Mouse (Mus musculus) heart, embryonic 12.5 days (tissue): Measurements from ENCODE around the gene Sympk. TPM values are rescaled to one million over a fixed set of nuclear protein-coding genes. Genes with fewer than 3 reads are reported as not detected.

Experiments used
- ATAC-seq: fragments of 200-750 bp; cut with Nextera tagmentation; 2 replicates; pipeline ENCODE4 v1.8.0; 2017; ENCODE audit warnings: moderate TSS enrichment, moderate library complexity; ENCODE audit not compliant: insufficient number of reproducible peaks, low FRiP score
- H3K27ac ChIP-seq: fragments of 300-500 bp; sonication (generic); 2 replicates; pipeline ENCODE4 v1.5.1; 2016; ENCODE audit warnings: mild to moderate bottlenecking, moderate library complexity; ENCODE audit not compliant: poor library complexity, severe bottlenecking
- H3K27me3 ChIP-seq: fragments of 300-500 bp; sonication (generic); replicated peaks from 2 replicates; pipeline ENCODE4 v1.6.1; 2016; ENCODE audit warnings: mild to moderate bottlenecking, moderate library complexity
- H3K36me3 ChIP-seq: fragments of 300-500 bp; sonication (generic); 2 replicates; pipeline ENCODE4 v1.6.1; 2016; ENCODE audit warnings: mild to moderate bottlenecking, moderate library complexity
- H3K4me1 ChIP-seq: fragments of 300-500 bp; sonication (generic); replicated peaks from 2 replicates; pipeline ENCODE4 v1.6.1; 2016; ENCODE audit warnings: mild to moderate bottlenecking
- H3K4me2 ChIP-seq: fragments of 300-500 bp; sonication (generic); 2 replicates; pipeline ENCODE4 v1.6.1; 2016; ENCODE audit warnings: mild to moderate bottlenecking, moderate library complexity
- H3K4me3 ChIP-seq: fragments of 300-500 bp; sonication (generic); 2 replicates; pipeline ENCODE4 v1.5.1; 2016; ENCODE audit warnings: mild to moderate bottlenecking
- H3K9ac ChIP-seq: fragments of 300-500 bp; sonication (generic); 2 replicates; pipeline ENCODE4 v1.6.1; 2016; ENCODE audit warnings: mild to moderate bottlenecking, moderate library complexity
- H3K9me3 ChIP-seq: fragments of 300-500 bp; sonication (generic); replicated peaks from 2 replicates; pipeline ENCODE4 v1.6.1; 2016; ENCODE audit warnings: mild to moderate bottlenecking, moderate library complexity
- WGBS: fragments of 180-500 bp; shearing (Covaris S2); methylation state at CpG from one replicate; pipeline ENCODE4 v1.1.7; 2016; 5-methylcytosine and 5-hydroxymethylcytosine counted together
- polyA plus RNA-seq: library from polyadenylated mRNA; unstranded; fragments of >200 nt; fragmentation: Nextera tagmentation; extraction: Ambion mirVana; gene quantifications from 2 replicates; pipeline ENCODE4 v1.2.1, GENCODE M21; 2016

Sympk gene
- polyA plus RNA-seq, 1 experiment from 2014 or later = 33.2 TPM

- Histone ChIP-seq H3K27me3 (no peaks in the 10 kb centered on the region; the same call in 1 of the 2 replicates), H3K4me2 (peak overlapping the region; percentile 88), H3K9me3 (no peaks in the 10 kb centered on the region), H3K27ac (peak overlapping the region; percentile 99), H3K9ac (peak overlapping the region; percentile 97), H3K4me3 (peak overlapping the region; percentile 79), H3K4me1 (peaks cover 47% of the 10 kb centered on the region), H3K36me3 (peaks cover 46% of the 10 kb centered on the region)
- peak; percentile 83 for ATAC-seq
- under 1% methylated on average over 44 of the region's 45 CpGs for WGBS
Observed at GRCm38 (mm10) chr7:19093537-19094385, 69.6 kb downstream of the Sympk start.

DNA sequence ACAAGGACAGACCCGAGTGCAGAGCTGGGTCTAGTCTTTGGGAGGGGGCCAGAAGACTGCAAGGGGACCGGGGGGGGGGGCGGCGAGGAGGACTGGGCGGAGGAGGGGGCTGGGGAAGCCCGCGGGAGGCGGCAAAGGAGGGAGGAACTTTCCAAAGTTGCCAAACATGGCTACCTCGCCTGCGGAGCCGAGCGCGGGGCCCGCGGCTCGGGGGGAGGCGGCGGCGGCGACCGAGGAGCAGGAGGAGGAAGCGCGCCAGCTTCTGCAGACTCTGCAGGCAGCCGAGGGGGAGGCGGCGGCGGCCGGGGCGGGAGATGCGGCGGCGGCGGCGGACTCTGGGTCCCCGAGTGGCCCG is 70.3 kb downstream of the Sympk start, which contains the start of gene Six5:
Gene Six5 (plus strand): TSS at position 124 of the 355 bp plus-strand sequence.
- Histone ChIP-seq H3K9me3 (no peaks in the 10 kb centered on the region), H3K4me2 (peak within 1 kb of the TSS; percentile 88), H3K27me3 (no peaks in the 10 kb centered on the region; the same call in 1 of the 2 replicates), H3K36me3 (peaks cover 42% of the 10 kb centered on the region), H3K9ac (peak within 1 kb of the TSS; percentile 97), H3K27ac (peak within 1 kb of the TSS; percentile 99), H3K4me3 (peak within 1 kb of the TSS; percentile 79), H3K4me1 (peaks cover 47% of the 10 kb centered on the region)
- 0% methylated on average over 33 of the region's 36 CpGs for WGBS
- ATAC-seq = no peak; the same call in 1 of the 2 replicates

DNA sequence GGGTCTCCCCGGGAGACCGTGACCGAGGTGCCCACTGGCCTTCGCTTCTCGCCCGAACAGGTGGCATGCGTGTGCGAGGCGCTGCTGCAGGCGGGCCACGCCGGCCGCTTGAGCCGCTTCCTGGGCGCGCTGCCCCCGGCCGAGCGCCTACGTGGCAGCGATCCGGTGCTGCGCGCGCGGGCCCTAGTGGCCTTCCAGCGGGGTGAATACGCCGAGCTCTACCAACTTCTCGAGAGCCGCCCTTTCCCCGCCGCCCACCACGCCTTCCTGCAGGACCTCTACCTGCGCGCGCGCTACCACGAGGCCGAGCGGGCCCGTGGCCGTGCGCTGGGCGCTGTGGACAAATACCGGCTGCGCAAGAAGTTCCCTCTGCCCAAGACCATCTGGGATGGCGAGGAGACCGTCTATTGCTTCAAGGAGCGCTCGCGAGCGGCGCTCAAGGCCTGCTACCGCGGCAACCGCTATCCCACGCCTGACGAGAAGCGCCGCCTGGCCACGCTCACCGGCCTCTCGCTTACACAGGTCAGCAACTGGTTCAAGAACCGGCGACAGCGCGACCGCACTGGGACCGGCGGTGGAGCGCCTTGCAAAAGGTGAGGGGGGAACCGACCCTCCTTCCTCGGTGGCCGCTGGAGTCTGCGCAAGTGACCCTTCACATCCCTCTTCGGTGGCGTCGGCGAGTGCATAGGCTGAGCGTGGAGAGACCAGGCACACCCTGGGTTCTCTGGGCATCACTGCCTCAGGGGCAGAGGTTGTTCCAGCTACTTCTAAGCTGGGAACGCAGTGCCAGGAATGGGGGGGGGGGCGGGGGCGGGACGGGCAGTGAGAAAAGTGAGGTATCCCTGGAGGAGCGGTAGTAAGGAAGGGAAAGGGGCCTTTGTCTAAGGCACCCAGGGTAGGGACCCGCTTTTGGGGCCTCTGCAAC is 70.9 kb downstream of the Sympk start:
- ATAC-seq = no peak
- Histone ChIP-seq H3K27me3 (no peaks in the 10 kb centered on the region; the same call in 1 of the 2 replicates), H3K36me3 (peaks cover 36% of the 10 kb centered on the region), H3K9me3 (no peaks in the 10 kb centered on the region), H3K4me1 (peaks cover 47% of the 10 kb centered on the region), H3K9ac (peak overlapping the region; percentile 97), H3K27ac (peak overlapping the region; percentile 99), H3K4me2 (peak overlapping the region; percentile 88), H3K4me3 (peak overlapping the region; percentile 79)
- under 1% methylated on average over 80 of the region's 87 CpGs for WGBS

GRCm38 (mm10) chr7:19095751-19096110 is 71.6 kb downstream of the Sympk start:
- ATAC-seq = peak; percentile 15; the same call in 1 of the 2 replicates
- WGBS = under 1% methylated on average over 19 of the region's 19 CpGs
- Histone ChIP-seq H3K9me3 (no peaks in the 10 kb centered on the region), H3K4me1 (peaks cover 47% of the 10 kb centered on the region), H3K27me3 (no peaks in the 10 kb centered on the region; the same call in 1 of the 2 replicates), H3K9ac (peak overlapping the region; percentile 97), H3K4me2 (peak overlapping the region; percentile 88), H3K4me3 (peak overlapping the region; percentile 79), H3K27ac (peak overlapping the region; percentile 99), H3K36me3 (peaks cover 29% of the 10 kb centered on the region)

DNA sequence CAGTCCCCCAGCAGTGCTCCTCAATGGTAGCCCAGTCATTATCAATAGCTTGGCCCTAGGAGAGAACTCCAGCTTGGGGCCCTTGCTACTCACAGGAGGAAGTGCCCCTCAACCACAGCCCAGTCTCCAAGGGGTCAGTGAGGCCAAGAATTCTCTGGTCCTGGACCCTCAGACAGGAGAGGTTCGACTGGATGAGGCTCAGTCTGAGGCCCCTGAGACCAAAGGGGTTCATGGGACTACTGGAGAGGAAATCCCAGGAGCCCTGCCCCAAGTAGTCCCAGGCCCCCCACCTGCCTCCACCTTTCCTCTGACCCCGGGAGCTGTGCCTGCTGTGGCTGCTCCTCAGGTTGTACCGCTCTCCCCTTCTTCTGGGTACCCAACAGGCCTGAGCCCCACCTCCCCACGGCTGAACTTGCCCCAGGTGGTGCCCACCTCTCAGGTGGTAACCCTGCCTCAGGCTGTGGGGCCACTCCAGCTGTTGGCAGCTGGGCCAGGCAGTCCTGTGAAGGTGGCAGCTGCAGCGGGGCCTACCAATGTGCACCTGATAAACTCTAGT is 72.3 kb downstream of the Sympk start:
- no peak for ATAC-seq
- peaks cover 22% of the 10 kb centered on the region for H3K36me3 ChIP-seq
- no peaks in the 10 kb centered on the region for H3K9me3 ChIP-seq
- H3K4me3 ChIP-seq = peak overlapping the region; percentile 79
- H3K27ac ChIP-seq = peak overlapping the region; percentile 99
- H3K27me3 ChIP-seq = no peaks in the 10 kb centered on the region; the same call in 1 of the 2 replicates
- peak overlapping the region; percentile 97 for H3K9ac ChIP-seq
- peaks cover 44% of the 10 kb centered on the region for H3K4me1 ChIP-seq
- peak overlapping the region; percentile 88 for H3K4me2 ChIP-seq
- WGBS = 49% methylated on average over 5 of the region's 5 CpGs

DNA sequence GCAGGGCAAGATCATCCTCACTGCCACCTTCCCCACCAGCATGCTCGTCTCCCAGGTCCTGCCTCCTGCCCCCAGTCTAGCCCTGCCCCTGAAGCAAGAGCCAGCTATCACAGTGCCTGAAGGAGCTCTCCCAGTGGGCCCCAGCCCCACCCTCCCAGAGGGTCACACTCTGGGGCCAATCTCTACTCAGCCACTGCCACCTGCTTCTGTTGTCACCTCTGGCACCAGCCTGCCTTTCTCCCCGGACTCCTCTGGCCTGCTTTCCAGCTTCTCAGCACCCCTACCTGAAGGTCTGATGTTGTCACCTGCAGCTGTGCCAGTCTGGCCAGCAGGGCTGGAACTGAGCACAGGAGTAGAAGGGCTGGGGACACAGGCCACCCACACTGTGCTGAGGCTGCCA is 73.0 kb downstream of the Sympk start:
- WGBS = 40% methylated on average over 2 of the region's 2 CpGs
- H3K4me1 ChIP-seq = peaks cover 37% of the 10 kb centered on the region
- no peaks in the 10 kb centered on the region for H3K9me3 ChIP-seq
- H3K4me3 ChIP-seq = no peak overlapping the region
- H3K36me3 ChIP-seq = peaks cover 15% of the 10 kb centered on the region
- peak overlapping the region; percentile 97 for H3K9ac ChIP-seq
- H3K4me2 ChIP-seq = peak overlapping the region; percentile 88
- no peaks in the 10 kb centered on the region for H3K27me3 ChIP-seq
- ATAC-seq = no peak
- H3K27ac ChIP-seq = no peak overlapping the region

DNA sequence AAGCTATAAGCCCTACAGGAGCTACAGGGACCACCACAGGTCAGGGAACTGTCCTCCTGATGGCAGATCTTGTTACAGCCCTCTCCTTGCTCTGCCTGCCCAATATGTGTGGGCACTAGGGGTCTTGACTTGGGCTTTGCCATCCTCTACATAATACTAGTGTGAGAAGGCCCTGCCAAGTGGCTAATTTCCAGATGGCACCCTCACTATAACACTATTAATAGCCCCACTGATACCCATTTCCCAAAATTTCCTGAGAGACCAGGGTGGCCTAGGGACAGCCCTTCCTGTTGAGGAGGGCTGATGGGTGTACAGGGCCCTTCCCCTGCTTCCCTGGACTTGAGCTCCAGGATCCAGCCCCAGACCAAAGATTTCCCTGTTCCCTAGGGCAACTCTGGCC is 73.7 kb downstream of the Sympk start:
- H3K27ac ChIP-seq = no peak overlapping the region
- H3K4me2 ChIP-seq = no peak overlapping the region
- H3K4me1 ChIP-seq = peaks cover 30% of the 10 kb centered on the region
- H3K9me3 ChIP-seq = peaks cover 4% of the 10 kb centered on the region
- H3K36me3 ChIP-seq = peaks cover 15% of the 10 kb centered on the region
- no peaks in the 10 kb centered on the region for H3K27me3 ChIP-seq
- H3K9ac ChIP-seq = no peak overlapping the region; the same call in 1 of the 2 replicates
- H3K4me3 ChIP-seq = no peak overlapping the region
- ATAC-seq = no peak

DNA sequence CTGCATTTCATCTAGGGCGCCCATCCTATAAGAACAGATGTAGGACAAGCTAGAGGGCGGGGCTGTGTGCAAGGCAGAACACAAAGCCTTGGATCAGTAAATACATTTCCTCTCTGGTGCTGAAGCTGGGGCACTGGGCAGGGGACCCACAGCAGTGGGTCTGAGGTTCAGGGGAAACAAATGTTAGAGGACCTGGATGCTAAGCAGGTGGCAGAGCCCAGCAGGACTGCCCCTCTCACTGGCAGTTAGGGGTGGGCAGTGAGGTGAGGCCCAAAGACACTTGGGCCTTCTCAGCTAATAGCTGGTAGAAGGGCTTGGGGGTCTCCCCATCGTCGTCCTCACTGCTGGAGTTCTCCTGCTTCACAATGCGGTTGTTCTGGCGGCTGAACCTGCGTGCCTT is 74.6 kb downstream of the Sympk start:
- H3K36me3 ChIP-seq = peaks cover 15% of the 10 kb centered on the region
- H3K9me3 ChIP-seq = peaks cover 11% of the 10 kb centered on the region
- no peak overlapping the region for H3K4me3 ChIP-seq
- WGBS = 68% methylated on average over 7 of the region's 7 CpGs
- no peak for ATAC-seq
- no peak overlapping the region for H3K9ac ChIP-seq
- H3K27me3 ChIP-seq = no peaks in the 10 kb centered on the region
- H3K27ac ChIP-seq = no peak overlapping the region
- peaks cover 23% of the 10 kb centered on the region for H3K4me1 ChIP-seq
- H3K4me2 ChIP-seq = no peak overlapping the region

- WGBS = 62% methylated on average over 1 of the region's 1 CpGs
- Histone ChIP-seq H3K4me2 (no peak overlapping the region), H3K9ac (no peak overlapping the region), H3K4me3 (no peak overlapping the region), H3K4me1 (peaks cover 23% of the 10 kb centered on the region), H3K36me3 (peaks cover 15% of the 10 kb centered on the region), H3K9me3 (peaks cover 11% of the 10 kb centered on the region), H3K27me3 (no peaks in the 10 kb centered on the region), H3K27ac (no peak overlapping the region)
- ATAC-seq = no peak
Observed at GRCm38 (mm10) chr7:19100290-19100689, 76.1 kb downstream of the Sympk start.

DNA sequence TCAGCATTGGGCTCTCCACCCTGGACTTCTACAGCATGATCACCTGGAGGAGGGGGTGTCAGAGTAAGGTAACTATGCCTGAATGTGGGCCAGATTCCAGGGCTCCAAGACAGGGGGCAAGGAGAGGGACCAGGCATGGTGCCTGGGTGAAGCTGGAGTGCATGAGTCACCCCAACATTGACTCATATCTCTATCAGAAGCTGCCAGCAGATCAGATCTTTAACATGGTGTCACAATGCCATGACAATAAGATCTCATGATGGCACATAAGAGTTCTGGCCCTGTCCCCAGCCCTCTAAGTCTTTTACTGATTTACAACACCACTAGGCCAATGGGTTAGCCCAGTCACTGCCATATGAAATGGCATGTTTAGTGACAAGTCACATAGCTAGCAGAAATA is 79.6 kb downstream of the Sympk start:
- H3K4me3 ChIP-seq = no peak overlapping the region
- peaks cover 11% of the 10 kb centered on the region for H3K9me3 ChIP-seq
- no peak overlapping the region for H3K4me2 ChIP-seq
- peaks cover 10% of the 10 kb centered on the region for H3K4me1 ChIP-seq
- ATAC-seq = no peak
- H3K27ac ChIP-seq = no peak overlapping the region
- no peaks in the 10 kb centered on the region; the same call in 1 of the 2 replicates for H3K36me3 ChIP-seq
- no peaks in the 10 kb centered on the region for H3K27me3 ChIP-seq
- H3K9ac ChIP-seq = no peak overlapping the region
